Comparison of ENCODE assay signal across 13 mouse cellular contexts in genomic region chr5:93135368-93136107, GRCm38 (mm10). TPM values are rescaled to one million over a fixed set of nuclear protein-coding genes. Genes with fewer than 3 reads are reported as not detected.
DNase-seq lines count a peak whose midpoint lies in the region; ATAC-seq and TF ChIP-seq lines count a peak whose summit lies in the region.
"Had no signal": no experiment of that assay in that cellular context is flagged by ENCODE, and none has a peak within 500 bp of the region (broad histone marks: within the 10 kb centered on the region; RNA-seq: fewer than 3 reads in every experiment).

No protein-coding gene starts in this region.

- no peaks in the 10 kb centered on the region for H3K27me3 ChIP-seq in heart, embryonic 15.5 days
- no peaks in the 10 kb centered on the region for H3K27me3 ChIP-seq in liver, postnatal 0 days (ENCODE audit: insufficient read depth, low read length)

- peaks cover 11% of the 10 kb centered on the region for H3K36me3 ChIP-seq in heart, embryonic 15.5 days
- peaks cover 9% of the 10 kb centered on the region for H3K36me3 ChIP-seq in liver, postnatal 0 days (replicated peaks; ENCODE audit: insufficient read depth, low read length)

- no peak overlapping the region for H3K4me2 ChIP-seq in heart, embryonic 15.5 days
- H3K4me2 ChIP-seq in liver, postnatal 0 days (ENCODE audit: low read depth, low read length), result no peak overlapping the region

- no peak for ATAC-seq in heart, embryonic 15.5 days (replicated peaks; ENCODE audit: insufficient number of reproducible peaks, insufficient read depth, low FRiP score, low read depth)
- peak; percentile 63 for ATAC-seq in liver, postnatal 0 days

- no peak for TF ChIP-seq POLR2A in embryonic fibroblast, embryonic 13.5 days (IDR thresholded peaks at IDR 0.05; ENCODE audit: low read depth, low read length)

- H3K4me3 ChIP-seq in heart, embryonic 15.5 days, result no peak overlapping the region
- H3K4me3 ChIP-seq in embryonic fibroblast, embryonic 13.5 days (ENCODE audit: insufficient read depth, low read length), result no peak overlapping the region
- no peak overlapping the region for H3K4me3 ChIP-seq in liver, postnatal 0 days (ENCODE audit: low read depth, low read length)
- H3K4me3 ChIP-seq in layer of hippocampus, adult 2 months, result no peak overlapping the region
- H3K4me3 ChIP-seq: erythroblast, embryonic 14.5 days had no signal

- no peaks in the 10 kb centered on the region for H3K9me3 ChIP-seq in heart, embryonic 15.5 days (replicated peaks)
- H3K9me3 ChIP-seq in liver, postnatal 0 days (ENCODE audit: low read length), result no peaks in the 10 kb centered on the region

- 54% methylated on average over 10 of the region's 10 CpGs for WGBS in heart, embryonic 15.5 days
- 36% methylated on average over 10 of the region's 10 CpGs for WGBS in liver, postnatal 0 days (ENCODE audit: insufficient replicate concordance)

- no peak for TF ChIP-seq CTCF in embryonic fibroblast, embryonic 13.5 days (IDR thresholded peaks at IDR 0.05; ENCODE audit: borderline replicate concordance, insufficient read depth, low read length)
- no peak for TF ChIP-seq CTCF in liver, postnatal 0 days (IDR thresholded peaks at IDR 0.05; ENCODE audit: low read depth)
- TF ChIP-seq CTCF in layer of hippocampus, adult 2 months (conservative IDR thresholded peaks at IDR 0.05), result no peak

- no peak overlapping the region for H3K9ac ChIP-seq in heart, embryonic 15.5 days
- H3K9ac ChIP-seq in liver, postnatal 0 days (replicated peaks), result no peak overlapping the region

- H3K27ac ChIP-seq in heart, embryonic 15.5 days, result peak overlapping the region; percentile 93; the same call in 1 of the 2 replicates
- peak overlapping the region; percentile 27; the same call in 1 of the 2 replicates for H3K27ac ChIP-seq in embryonic fibroblast, embryonic 13.5 days (ENCODE audit: insufficient read depth, low read length)
- H3K27ac ChIP-seq in liver, postnatal 0 days (ENCODE audit: low read depth), result no peak overlapping the region
- no peak overlapping the region for H3K27ac ChIP-seq in layer of hippocampus, adult 2 months

- peak; percentile 34; the same call in 1 of the 2 replicates for TF ChIP-seq EP300 in liver, postnatal 0 days (IDR thresholded peaks at IDR 0.05; ENCODE audit: low read depth)

- no peak for DNase-seq in heart, adult 11 months
- peak; percentile 33 for DNase-seq in CD4-positive, CD25-positive, alpha-beta regulatory T cell, adult 2 months (ENCODE audit: low read depth, low spot score)
- no peak for DNase-seq in liver, postnatal 0 days
- no peak for DNase-seq in testis, postnatal 10 days (ENCODE audit: low spot score)
- no peak for DNase-seq in layer of hippocampus, adult 2 months (ENCODE audit: low spot score in 2 of 2)
- DNase-seq in spleen, postnatal 4 days (ENCODE audit: low spot score in 2 of 2), result no peak
- DNase-seq: adrenal gland, postnatal 10 days; cerebellum, adult 9-11 months; layer of hippocampus, adult 9-11 months; right cerebral cortex, adult 18-20 months had no signal

- peaks cover 65% of the 10 kb centered on the region for H3K4me1 ChIP-seq in heart, embryonic 15.5 days (replicated peaks)
- H3K4me1 ChIP-seq in embryonic fibroblast, embryonic 13.5 days (ENCODE audit: control insufficient read depth, insufficient read depth, low read length), result peaks cover 34% of the 10 kb centered on the region
- peaks cover 15% of the 10 kb centered on the region for H3K4me1 ChIP-seq in liver, postnatal 0 days (ENCODE audit: insufficient read depth)

RNA-seq across cellular contexts. Expression of gene Sept11, which starts 42.3 kb away (rescaled TPM):
- 79.0 and 94.5 TPM in 2 replicates for polyA plus RNA-seq in heart, embryonic 15.5 days (2015; fragmentation: Nextera tagmentation; extraction: Ambion mirVana)
- polyA plus RNA-seq in embryonic fibroblast, embryonic 13.5 days (2011; ENCODE audit: insufficient read length, low read depth, missing spikeins), result 406 and 428 TPM in 2 replicates
- polyA plus RNA-seq in liver, postnatal 0 days (2015; fragmentation: Nextera tagmentation; extraction: Ambion mirVana), result 12.1 and 12.2 TPM in 2 replicates
- 100 to 1,000 TPM; 107 to 115 TPM for total RNA-seq in layer of hippocampus, adult 2 months (2021)

Comparison
In these comparisons a context has a peak if more than half of its experiments do, and no peak if none do; other contexts are left out.
1. H3K27ac ChIP-seq: peak in heart, embryonic 15.5 days (single experiment) and embryonic fibroblast, embryonic 13.5 days (single experiment); none in liver, postnatal 0 days (single experiment) and layer of hippocampus, adult 2 months (single experiment).